Mouse (Mus musculus) MEL (cell line): ENCODE results near the gene Mdfi.

Source experiments
- CTCF ChIP-seq, 3 experiments: IDR thresholded peaks in 2 of 3; conservative IDR thresholded peaks in 1 of 3; 2 replicates each; pipeline ENCODE4 v1.5.1; 2011 to 2012; ENCODE audit warnings: low read length in 3 of 3, low read depth in 2 of 3, mild to moderate bottlenecking in 2 of 3, improper control_type of control experiment in 1 of 3, inconsistent platforms in 1 of 3, mixed read lengths in 1 of 3, moderate library complexity in 1 of 3; ENCODE audit not compliant: control insufficient read depth in 1 of 3, insufficient read depth in 1 of 3, poor library complexity in 1 of 3, severe bottlenecking in 1 of 3
- EP300 ChIP-seq, 2 experiments: IDR thresholded peaks; 2 replicates each; pipeline ENCODE4 v1.6.1; 2011; ENCODE audit warnings: improper control_type of control experiment in 2 of 2, low read length in 2 of 2, low read depth in 1 of 2, mild to moderate bottlenecking in 1 of 2
- POLR2A ChIP-seq, 2 experiments: IDR thresholded peaks; 2 replicates each; pipeline ENCODE4 v1.6.1; 2011 to 2012; ENCODE audit warnings: low read length in 2 of 2, mild to moderate bottlenecking in 2 of 2, control low read depth in 1 of 2, improper control_type of control experiment in 1 of 2, low read depth in 1 of 2, moderate library complexity in 1 of 2; ENCODE audit not compliant: control insufficient read depth in 1 of 2, insufficient read depth in 1 of 2, poor library complexity in 1 of 2
- ZC3H11A ChIP-seq: IDR thresholded peaks from 2 replicates; pipeline ENCODE4 v1.6.1; 2012; ENCODE audit warnings: low read depth, mild to moderate bottlenecking, inconsistent platforms, low read length, improper control_type of control experiment

DNA sequence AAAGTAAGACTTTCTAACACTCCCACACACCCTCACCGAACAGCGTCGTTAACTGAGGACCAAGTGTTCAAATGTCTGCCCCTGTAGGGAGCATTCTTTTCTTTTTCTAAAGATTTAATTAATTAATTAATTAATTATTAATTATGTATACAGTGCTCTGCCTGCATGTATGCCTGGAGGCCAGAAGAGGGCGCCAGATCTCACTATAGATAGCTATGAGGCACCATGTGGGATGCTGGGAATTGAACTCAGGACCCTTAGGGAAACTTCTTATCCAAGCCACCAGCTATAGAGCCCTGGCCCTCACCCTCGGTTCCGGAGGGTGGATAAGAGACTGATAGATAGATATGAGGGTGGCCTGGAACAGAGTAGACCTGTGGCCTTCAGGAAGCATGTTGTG lies 13.5 kb upstream of the Mdfi start:
- TF ChIP-seq EP300 (IDR thresholded peaks at IDR 0.05; ENCODE audit: low read depth in 1 of 2, low read length in 2 of 2): no peak
- TF ChIP-seq ZC3H11A: no peak
- peak; percentile 36 to 48 (median 40) for TF ChIP-seq CTCF (IDR thresholded peaks at IDR 0.05 in 2 of 3, conservative IDR thresholded peaks at IDR 0.05 in 1 of 3; ENCODE audit: control insufficient read depth in 1 of 3, insufficient read depth in 1 of 3, low read depth in 2 of 3, low read length in 3 of 3, poor library complexity in 1 of 3, severe bottlenecking in 1 of 3)
- no peak for TF ChIP-seq POLR2A (IDR thresholded peaks at IDR 0.05; ENCODE audit: control insufficient read depth in 1 of 2, insufficient read depth in 1 of 2, low read depth in 1 of 2, low read length in 2 of 2, poor library complexity in 1 of 2)
